In the genomic region with DNA sequence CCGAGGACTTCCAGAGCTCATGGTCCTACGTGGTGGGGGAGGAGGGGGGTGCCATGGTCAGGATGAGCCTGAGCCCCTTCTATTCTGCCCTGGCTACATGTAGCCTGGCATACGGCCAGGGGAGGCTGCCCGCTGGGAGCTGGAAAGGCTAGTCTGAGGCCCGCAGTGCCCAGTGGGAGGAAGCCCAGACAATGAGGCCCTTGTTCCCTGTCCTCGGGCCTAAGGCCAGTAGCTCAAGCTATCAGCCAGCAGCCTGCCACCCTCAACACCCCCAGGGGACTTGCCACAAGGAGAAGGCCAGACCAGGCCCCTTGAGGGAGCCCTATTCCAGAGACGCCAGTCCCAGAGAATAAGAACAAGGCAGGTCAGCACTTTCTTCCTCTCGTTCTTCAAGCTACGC, we compare ENCODE assay signal across 8 mouse cellular contexts. TPM values are rescaled to one million over a fixed set of nuclear protein-coding genes. Genes with fewer than 3 reads are reported as not detected.
DNase-seq lines count a peak whose midpoint lies in the region; ATAC-seq lines count a peak whose summit lies in the region.

No protein-coding gene starts in this region.

- H3K9ac ChIP-seq in forebrain, embryonic 14.5 days (ENCODE audit: low read length): peak overlapping the region; percentile 2; the same call in 1 of the 2 replicates
- H3K9ac ChIP-seq in neural tube, embryonic 12.5 days: no peak overlapping the region

- no peak for ATAC-seq in cerebellum, adult (ENCODE audit: insufficient number of reproducible peaks, low FRiP score, low TSS enrichment)
- peak; percentile 75 for ATAC-seq in forebrain, embryonic 14.5 days
- ATAC-seq in neural tube, embryonic 12.5 days (ENCODE audit: low FRiP score, low read depth): peak; percentile 51
- no peak for ATAC-seq in erythroblast, adult 5-6 weeks (replicated peaks; ENCODE audit: low FRiP score, poor library complexity, severe bottlenecking)

- no peaks in the 10 kb centered on the region for H3K27me3 ChIP-seq in forebrain, embryonic 14.5 days (replicated peaks; ENCODE audit: control insufficient read depth, insufficient read depth, low read length)
- peaks cover 11% of the 10 kb centered on the region for H3K27me3 ChIP-seq in neural tube, embryonic 12.5 days (replicated peaks)

- H3K4me1 ChIP-seq in forebrain, embryonic 14.5 days (ENCODE audit: control insufficient read depth, insufficient read depth, low read length): peaks cover 39% of the 10 kb centered on the region
- peaks cover 51% of the 10 kb centered on the region for H3K4me1 ChIP-seq in neural tube, embryonic 12.5 days

- no peak overlapping the region for H3K4me3 ChIP-seq in forebrain, embryonic 14.5 days (ENCODE audit: low read depth, low read length)
- H3K4me3 ChIP-seq in neural tube, embryonic 12.5 days: no peak overlapping the region

- H3K9me3 ChIP-seq in forebrain, embryonic 14.5 days (replicated peaks; ENCODE audit: control insufficient read depth, low read length): no peaks in the 10 kb centered on the region
- no peaks in the 10 kb centered on the region for H3K9me3 ChIP-seq in neural tube, embryonic 12.5 days

- WGBS in forebrain, embryonic 14.5 days: 8% methylated on average over 9 of the region's 9 CpGs
- WGBS in neural tube, embryonic 12.5 days: 29% methylated on average over 9 of the region's 9 CpGs

- peak; percentile 41 for DNase-seq in cerebellum, adult 11 months
- DNase-seq in Muller cell, postnatal 12 days (ENCODE audit: inconsistent ontology term): peak; percentile 95
- peak; percentile 91 for DNase-seq in forebrain, embryonic 14.5 days (ENCODE audit: low spot score)
- DNase-seq in layer of hippocampus, postnatal 14 days (ENCODE audit: low spot score in 2 of 2): peak; percentile 73 to 87
- DNase-seq in embryo, embryonic 10.5 days (ENCODE audit: low spot score): no peak

- peak overlapping the region; percentile 79 for H3K27ac ChIP-seq in forebrain, embryonic 14.5 days (ENCODE audit: low read depth, low read length)
- peak overlapping the region; percentile 53 for H3K27ac ChIP-seq in neural tube, embryonic 12.5 days

- peaks cover 32% of the 10 kb centered on the region for H3K36me3 ChIP-seq in forebrain, embryonic 14.5 days (ENCODE audit: control insufficient read depth, insufficient read depth, low read length)
- H3K36me3 ChIP-seq in neural tube, embryonic 12.5 days: peaks cover 19% of the 10 kb centered on the region

- H3K4me2 ChIP-seq in forebrain, embryonic 14.5 days (ENCODE audit: low read length): no peak overlapping the region
- H3K4me2 ChIP-seq in neural tube, embryonic 12.5 days (replicated peaks): peak overlapping the region; percentile 2; the same call in 1 of the 2 replicates

RNA-seq across cellular contexts. Expression of gene Lrrc75b, which starts 4.1 kb away (rescaled TPM):
- polyA plus RNA-seq in forebrain, embryonic 14.5 days (2014; fragmentation: Nextera tagmentation; extraction: Ambion mirVana): 15.7 and 18.8 TPM in 2 replicates
- total RNA-seq in layer of hippocampus, postnatal 14 days (2021): 10 to 100 TPM; 12.9 to 15.2 TPM
- 11.8 and 16.7 TPM in 2 replicates for polyA plus RNA-seq in neural tube, embryonic 12.5 days (2016; fragmentation: Nextera tagmentation; extraction: Ambion mirVana)
- not detected in 2 replicates for total RNA-seq in erythroblast, adult 5-6 weeks (2015; ENCODE audit: low replicate concordance)
- total RNA-seq in erythroblast, adult 5-6 weeks (2017; ENCODE audit: low replicate concordance): not detected in 2 replicates

RNA-seq across cellular contexts. Expression of gene Ggt1, which starts 5.4 kb away (rescaled TPM):
- 1.1 and 1.2 TPM in 2 replicates for polyA plus RNA-seq in forebrain, embryonic 14.5 days (2014; fragmentation: Nextera tagmentation; extraction: Ambion mirVana)
- total RNA-seq in layer of hippocampus, postnatal 14 days (2021): 1 to 10 TPM; 2.0 to 2.8 TPM
- polyA plus RNA-seq in neural tube, embryonic 12.5 days (2016; fragmentation: Nextera tagmentation; extraction: Ambion mirVana): 1.3 and 1.8 TPM in 2 replicates
- total RNA-seq in erythroblast, adult 5-6 weeks (2015; ENCODE audit: low replicate concordance): 1.3 and 3.6 TPM in 2 replicates
- total RNA-seq in erythroblast, adult 5-6 weeks (2017; ENCODE audit: low replicate concordance): not detected in 2 replicates

RNA-seq across cellular contexts. Expression of gene Ggt5, which starts 33.1 kb away (rescaled TPM):
- 1.8 and 2.1 TPM in 2 replicates for polyA plus RNA-seq in forebrain, embryonic 14.5 days (2014; fragmentation: Nextera tagmentation; extraction: Ambion mirVana)
- 1 to 10 TPM; 2.9 to 4.0 TPM for total RNA-seq in layer of hippocampus, postnatal 14 days (2021)
- 1.1 and 1.6 TPM in 2 replicates for polyA plus RNA-seq in neural tube, embryonic 12.5 days (2016; fragmentation: Nextera tagmentation; extraction: Ambion mirVana)
- total RNA-seq in erythroblast, adult 5-6 weeks (2015; ENCODE audit: low replicate concordance): 0.42 and 1.3 TPM in 2 replicates
- total RNA-seq in erythroblast, adult 5-6 weeks (2017; ENCODE audit: low replicate concordance): 4.9 and 6.6 TPM in 2 replicates

RNA-seq across cellular contexts. Expression of gene Gucd1, which starts 38.3 kb away (rescaled TPM):
- 26.9 and 29.5 TPM in 2 replicates for polyA plus RNA-seq in forebrain, embryonic 14.5 days (2014; fragmentation: Nextera tagmentation; extraction: Ambion mirVana)
- total RNA-seq in layer of hippocampus, postnatal 14 days (2021): 10 to 100 TPM; 21.3 to 22.4 TPM
- 25.0 and 25.1 TPM in 2 replicates for polyA plus RNA-seq in neural tube, embryonic 12.5 days (2016; fragmentation: Nextera tagmentation; extraction: Ambion mirVana)
- total RNA-seq in erythroblast, adult 5-6 weeks (2015; ENCODE audit: low replicate concordance): 94.3 and 113 TPM in 2 replicates
- 180 and 191 TPM in 2 replicates for total RNA-seq in erythroblast, adult 5-6 weeks (2017; ENCODE audit: low replicate concordance)

RNA-seq across cellular contexts. Expression of gene Snrpd3, which starts 38.7 kb away (rescaled TPM):
- 137 and 144 TPM in 2 replicates for polyA plus RNA-seq in forebrain, embryonic 14.5 days (2014; fragmentation: Nextera tagmentation; extraction: Ambion mirVana)
- 10 to 100 TPM; 71.1 to 77.5 TPM for total RNA-seq in layer of hippocampus, postnatal 14 days (2021)
- 150 and 171 TPM in 2 replicates for polyA plus RNA-seq in neural tube, embryonic 12.5 days (2016; fragmentation: Nextera tagmentation; extraction: Ambion mirVana)
- total RNA-seq in erythroblast, adult 5-6 weeks (2015; ENCODE audit: low replicate concordance): 13.4 and 19.6 TPM in 2 replicates
- total RNA-seq in erythroblast, adult 5-6 weeks (2017; ENCODE audit: low replicate concordance): 17.9 and 18.8 TPM in 2 replicates

Comparison
In these comparisons a context has a peak if more than half of its experiments do, and no peak if none do; other contexts are left out.
1. ATAC-seq: peak in forebrain, embryonic 14.5 days (single experiment) and neural tube, embryonic 12.5 days (single experiment); none in cerebellum, adult (single experiment) and erythroblast, adult 5-6 weeks (single experiment).
2. RNA of gene Lrrc75b, which starts 4.1 kb away (total RNA-seq): 12.9 to 15.2 TPM in layer of hippocampus, postnatal 14 days; not detected in erythroblast, adult 5-6 weeks; every median in the first group is over 10 times any median in the second.